Mouse (Mus musculus): ENCODE measurements around the gene Carm1.

- TF ChIP-seq MYOG (IDR thresholded peaks at IDR 0.05; ENCODE audit: control insufficient read depth in 1 of 3, insufficient read depth in 1 of 3, insufficient read length in 2 of 3, low read depth in 2 of 3) (no peak), TCF12 (IDR thresholded peaks at IDR 0.05; ENCODE audit: insufficient read depth, poor library complexity, severe bottlenecking) (no peak), POLR2AphosphoS2 (IDR thresholded peaks at IDR 0.05; ENCODE audit: insufficient read length, low read depth) (no peak), POLR2A (IDR thresholded peaks at IDR 0.05; ENCODE audit: insufficient read length, low read depth) (no peak), MAX (IDR thresholded peaks at IDR 0.05; ENCODE audit: low read depth) (no peak), USF1 (IDR thresholded peaks at IDR 0.05; ENCODE audit: low read depth) (no peak), REST (IDR thresholded peaks at IDR 0.05; ENCODE audit: insufficient read depth, insufficient read length) (no peak), E2F4 (IDR thresholded peaks at IDR 0.05; ENCODE audit: insufficient read depth) (no peak), CEBPB (IDR thresholded peaks at IDR 0.05; ENCODE audit: insufficient read depth, poor library complexity, severe bottlenecking) (no peak)
These were observed 11.7 kb downstream of the Carm1 start for GRCm38 (mm10) chr9:21558366-21558765.
